Mouse (Mus musculus): ENCODE results near the gene Lrit2.

The Lrit2 gene

DNA sequence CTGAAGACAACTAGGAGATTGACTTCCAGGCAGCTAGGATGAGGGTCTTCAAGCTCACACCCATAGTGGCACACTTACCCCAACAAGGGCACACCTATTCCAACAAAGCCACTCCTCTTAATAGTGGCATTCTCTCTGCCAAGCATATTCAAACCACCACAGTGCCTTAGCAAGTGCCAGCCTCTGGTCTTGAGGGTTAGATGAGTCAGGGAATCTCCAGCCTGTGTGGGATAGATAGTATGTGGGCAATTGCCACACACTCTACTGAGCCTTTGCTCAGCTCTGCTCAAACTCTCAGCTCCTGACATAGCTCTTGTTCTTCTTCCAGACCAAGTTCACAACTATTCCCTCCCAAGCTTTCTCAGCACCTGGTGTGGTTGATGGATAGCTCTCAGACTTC lies 43.6 kb downstream of the Lrit2 start:
- in situ Hi-C loops (cut with MseI, MboI) = no loop called here

GRCm38 (mm10) chr14:37112931-37113330 lies 45.2 kb downstream of the Lrit2 start:
- in situ Hi-C loops (cut with MseI, MboI) = no loop called here

GRCm38 (mm10) chr14:37113922-37114321 lies 46.2 kb downstream of the Lrit2 start, which contains the start of gene 2610528A11Rik:
Gene 2610528A11Rik, minus strand, starts transcription at chr14:37114022.
- in situ Hi-C loops (cut with MseI, MboI) = no loop called here

DNA sequence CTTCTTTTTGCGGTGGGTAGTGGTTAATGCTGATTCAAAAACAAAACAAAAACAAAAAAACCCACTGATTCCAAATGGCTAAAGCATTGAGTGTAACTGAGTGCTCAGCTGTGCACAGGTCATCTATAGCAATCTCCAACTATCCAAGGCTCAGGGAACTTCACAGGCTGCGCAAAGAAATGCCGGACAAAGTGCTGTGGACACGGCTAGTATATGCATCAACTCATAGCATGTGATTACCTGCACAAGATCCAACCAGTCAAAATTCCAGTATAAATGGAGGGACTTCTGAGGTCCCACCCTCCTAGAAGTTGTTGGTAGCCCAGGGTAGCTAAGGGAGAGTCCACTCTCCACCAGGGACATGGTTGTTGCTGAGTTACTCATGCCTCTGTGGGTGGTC lies 51.5 kb downstream of the Lrit2 start:
- in situ Hi-C loops (cut with MseI, MboI) = no loop called here
